Mouse (Mus musculus) heart, embryonic 14.5 days (tissue): ENCODE data around the gene Gm5773. TPM values are rescaled to one million over a fixed set of nuclear protein-coding genes. Genes with fewer than 3 reads are reported as not detected.
"Not testable (repeated sequence)": the region's sequence is repeated elsewhere in the genome, so short reads cannot be mapped to it uniquely, and the experiment has no call there.

Experiments used
- ATAC-seq: fragments of 200-750 bp; cut with Nextera tagmentation; 2 replicates; pipeline ENCODE4 v1.8.0; 2017; ENCODE audit warnings: low read depth, moderate TSS enrichment; ENCODE audit not compliant: insufficient number of reproducible peaks, insufficient read depth, low FRiP score
- H3K27ac ChIP-seq, 2 experiments: fragments of 200-500 bp in 1 of 2; fragments of 300-500 bp in 1 of 2; sonication (generic) in 1 of 2; replicated peaks in 1 of 2; 2 replicates each; pipeline ENCODE4 v1.5.1; 2012 to 2014; ENCODE audit warnings: low read depth in 2 of 2, low read length in 2 of 2, control low read depth in 1 of 2, mild to moderate bottlenecking in 1 of 2, mixed read lengths in 1 of 2; ENCODE audit not compliant: control insufficient read depth in 1 of 2, insufficient read depth in 1 of 2
- H3K27me3 ChIP-seq: fragments of 300-500 bp; sonication (generic); 2 replicates; pipeline ENCODE4 v1.6.1; 2014; ENCODE audit warnings: mild to moderate bottlenecking, low read length, control low read depth; ENCODE audit not compliant: control insufficient read depth, insufficient read depth
- H3K36me3 ChIP-seq: fragments of 300-500 bp; sonication (generic); 2 replicates; pipeline ENCODE4 v1.6.1; 2014; ENCODE audit warnings: mild to moderate bottlenecking, control low read depth, low read length, mixed read lengths; ENCODE audit not compliant: control insufficient read depth, insufficient read depth
- H3K4me1 ChIP-seq, 2 experiments: fragments of 200-500 bp in 1 of 2; fragments of 300-500 bp in 1 of 2; sonication (generic) in 1 of 2; 2 replicates each; pipeline ENCODE4 v1.6.1; 2012 to 2014; ENCODE audit warnings: low read length in 2 of 2, control low read depth in 1 of 2, mixed read lengths in 1 of 2; ENCODE audit not compliant: control insufficient read depth in 2 of 2, insufficient read depth in 2 of 2
- H3K4me2 ChIP-seq: fragments of 300-500 bp; sonication (generic); 2 replicates; pipeline ENCODE4 v1.6.1; 2014; ENCODE audit warnings: mild to moderate bottlenecking, low read length
- H3K4me3 ChIP-seq, 2 experiments: fragments of 200-500 bp in 1 of 2; fragments of 300-500 bp in 1 of 2; sonication (generic) in 1 of 2; 2 replicates each; pipeline ENCODE4 v1.5.1; 2012 to 2014; ENCODE audit warnings: low read length in 2 of 2, mild to moderate bottlenecking in 2 of 2, control low read depth in 1 of 2, low read depth in 1 of 2, moderate library complexity in 1 of 2; ENCODE audit not compliant: control insufficient read depth in 1 of 2, insufficient read depth in 1 of 2
- H3K9ac ChIP-seq: fragments of 300-500 bp; sonication (generic); 2 replicates; pipeline ENCODE4 v1.6.1; 2014; ENCODE audit warnings: mild to moderate bottlenecking, low read length
- H3K9me3 ChIP-seq: fragments of 300-500 bp; sonication (generic); 2 replicates; pipeline ENCODE4 v1.6.1; 2016; ENCODE audit warnings: low read length, control low read depth; ENCODE audit not compliant: control insufficient read depth
- WGBS: fragments of 180-500 bp; shearing (Covaris S2); extraction: QIAGEN DNeasy Blood & Tissue Kit; methylation state at CpG from one replicate; pipeline ENCODE4 v1.1.7; 2014; 5-methylcytosine and 5-hydroxymethylcytosine counted together
- polyA plus RNA-seq: library from polyadenylated mRNA; unstranded; fragments of >200 nt; fragmentation: Nextera tagmentation; extraction: Ambion mirVana; gene quantifications from 2 replicates; pipeline ENCODE4 v1.2.1, GENCODE M21; 2014

Gene Gm5773
- polyA plus RNA-seq: not detected in 2 replicates

DNA sequence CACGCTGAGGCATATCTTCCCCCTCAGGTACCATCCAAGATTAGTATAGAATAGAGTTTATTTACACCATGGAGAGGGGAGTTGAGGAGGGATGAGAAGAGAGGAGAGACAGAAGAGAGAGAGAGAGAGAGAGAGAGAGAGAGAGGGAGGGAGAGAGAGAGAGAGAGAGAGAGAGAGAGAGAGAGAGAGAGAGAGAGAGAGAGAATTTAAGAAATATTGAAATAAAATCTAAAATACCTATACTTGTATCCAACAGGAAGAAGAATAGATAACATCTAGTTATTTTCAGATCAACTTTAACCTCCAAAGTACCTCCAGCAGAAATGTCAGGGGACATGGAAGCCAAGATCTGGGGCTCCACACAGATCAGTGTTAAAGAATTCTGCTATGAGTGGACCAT, at the start of gene Gm5773:
Gene Gm5773 (plus strand): TSS at position 301 of the 400 bp plus-strand sequence.
- not testable (repeated sequence) for H3K9me3 ChIP-seq, H3K4me2 ChIP-seq, H3K27ac ChIP-seq, H3K4me3 ChIP-seq, H3K27me3 ChIP-seq, H3K4me1 ChIP-seq, H3K36me3 ChIP-seq, ATAC-seq, H3K9ac ChIP-seq
- WGBS: 81% methylated on average over 1 of the region's 1 CpGs

- H3K9ac ChIP-seq, H3K4me3 ChIP-seq, H3K36me3 ChIP-seq, H3K4me2 ChIP-seq, H3K27ac ChIP-seq, ATAC-seq, H3K27me3 ChIP-seq, H3K4me1 ChIP-seq, H3K9me3 ChIP-seq: not testable (repeated sequence)
- 88% methylated on average over 1 of the region's 1 CpGs for WGBS
Measured at GRCm38 (mm10) chr3:93745475-93745874, 27.3 kb upstream of the Gm5773 start.

- ATAC-seq, H3K9me3 ChIP-seq: not testable (repeated sequence)
Measured at GRCm38 (mm10) chr3:93754022-93754421, 18.8 kb upstream of the Gm5773 start.

GRCm38 (mm10) chr3:93796098-93796497, 23.3 kb downstream of the Gm5773 start, which contains the start of gene Tdpoz4:
Gene Tdpoz4, plus strand, starts transcription at chr3:93796398.
- not testable (repeated sequence) for H3K9ac ChIP-seq, H3K4me3 ChIP-seq, H3K27me3 ChIP-seq, H3K27ac ChIP-seq, ATAC-seq, H3K4me2 ChIP-seq, H3K4me1 ChIP-seq, H3K36me3 ChIP-seq, H3K9me3 ChIP-seq

More at GRCm38 (mm10) chr3:93754022-93754421, 18.8 kb upstream of the Gm5773 start:
- not testable (repeated sequence) for H3K4me2 ChIP-seq, H3K9ac ChIP-seq, H3K4me3 ChIP-seq, H3K4me1 ChIP-seq, H3K36me3 ChIP-seq, H3K27me3 ChIP-seq, H3K27ac ChIP-seq
- WGBS: 87% methylated on average over 18 of the region's 18 CpGs

- H3K36me3 ChIP-seq, H3K27ac ChIP-seq, H3K4me1 ChIP-seq, H3K27me3 ChIP-seq, H3K4me2 ChIP-seq, H3K9ac ChIP-seq, H3K4me3 ChIP-seq, ATAC-seq, H3K9me3 ChIP-seq: not testable (repeated sequence)
Measured at GRCm38 (mm10) chr3:93813341-93813740, 40.5 kb downstream of the Gm5773 start.

Other genes with a start within 250 kb of the Gm5773 start
- gene S100a10, start 217.9 kb upstream of the Gm5773 start, polyA plus RNA-seq: 211 and 238 TPM in 2 replicates
- not detected in 2 replicates for gene Tdpoz2, start 120.3 kb upstream of the Gm5773 start, polyA plus RNA-seq
- not detected in 2 replicates for gene Tdpoz1, start 96.7 kb upstream of the Gm5773 start, polyA plus RNA-seq
- gene Gm37596, start 79.9 kb upstream of the Gm5773 start, polyA plus RNA-seq: not detected in 2 replicates
- not detected in 2 replicates for gene Tdpoz4, start 23.4 kb downstream of the Gm5773 start, polyA plus RNA-seq
- not detected in 2 replicates for gene Tdpoz3, start 53.0 kb downstream of the Gm5773 start, polyA plus RNA-seq
- not detected in 2 replicates for gene Gm9117, start 170.5 kb downstream of the Gm5773 start, polyA plus RNA-seq
- gene Tdpoz5, start 188.3 kb downstream of the Gm5773 start, polyA plus RNA-seq: not detected in 2 replicates